Mouse (Mus musculus): Measurements from ENCODE around the gene Nup62. TPM values are rescaled to one million over a fixed set of nuclear protein-coding genes. Genes with fewer than 3 reads are reported as not detected.

Gene Nup62
- polyA plus RNA-seq (2012; ENCODE audit: insufficient read depth, low replicate concordance), result 59.4 and 135 TPM in 2 replicates

DNA sequence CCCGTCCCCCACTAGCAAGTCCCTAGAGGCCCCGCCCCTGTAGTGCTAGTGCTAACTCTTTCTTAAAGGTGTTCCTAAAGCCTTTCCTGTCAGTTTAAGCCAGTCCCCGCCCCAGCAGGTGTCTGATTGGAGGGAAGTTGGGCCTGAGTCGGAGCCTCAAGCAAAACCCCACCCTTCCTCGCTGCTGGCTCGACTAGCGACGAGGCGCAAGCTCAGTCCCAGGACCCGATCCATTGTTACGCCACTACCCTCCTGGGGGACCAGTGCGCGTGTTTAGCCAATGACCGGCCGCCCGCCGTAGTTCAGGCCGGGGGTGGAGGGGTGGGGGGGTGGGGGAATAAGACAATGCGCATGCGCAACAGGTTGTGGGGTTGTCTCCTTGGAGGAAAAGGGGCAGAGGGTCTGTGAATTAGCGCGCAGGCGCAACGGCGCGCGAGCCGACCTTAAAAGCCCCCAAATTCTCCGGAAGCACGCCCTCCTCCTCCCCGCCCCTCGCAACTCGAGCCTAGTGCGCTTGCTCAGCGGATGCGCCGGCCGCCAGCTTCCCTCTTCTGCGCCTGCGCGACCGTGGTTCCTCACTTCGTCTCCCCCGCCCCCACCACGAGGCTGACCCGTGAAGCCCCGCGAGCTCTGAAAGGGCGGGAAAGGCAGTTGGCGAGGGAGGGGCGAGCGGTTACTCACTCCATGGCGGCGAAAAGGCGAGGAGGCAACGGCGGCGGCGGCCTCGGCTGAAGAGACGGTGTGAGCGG, at the start of gene Nup62, which contains the start of gene Il4i1:
TSS of gene Nup62 (plus strand) at position 368 of the 749 bp plus-strand sequence.
TSS of gene Il4i1 (plus strand) at position 667 of the 749 bp plus-strand sequence.
- H3K9me3 ChIP-seq, result no peaks in the 10 kb centered on the region
- H3K36me3 ChIP-seq (replicated peaks; ENCODE audit: low read length), result peaks cover 66% of the 10 kb centered on the region
- TF ChIP-seq GATA1 (IDR thresholded peaks at IDR 0.05; ENCODE audit: borderline replicate concordance, low read length) (no peak), FLI1 (IDR thresholded peaks at IDR 0.05; ENCODE audit: low read length) (peak; percentile 26; the same call in 1 of the 2 replicates)
- peaks cover 67% of the 10 kb centered on the region for H3K4me1 ChIP-seq
- H3K27me3 ChIP-seq (replicated peaks), result no peaks in the 10 kb centered on the region
- H3K4me3 ChIP-seq (replicated peaks), result peak within 1 kb of the TSS; percentile 98

GRCm38 (mm10) chr7:44768129-44768528, 47.8 kb upstream of the Nup62 start:
- H3K27me3 ChIP-seq (replicated peaks), result no peaks in the 10 kb centered on the region
- H3K9me3 ChIP-seq, result no peaks in the 10 kb centered on the region
- no peak overlapping the region for H3K4me3 ChIP-seq (replicated peaks)
- H3K36me3 ChIP-seq (replicated peaks; ENCODE audit: low read length), result peaks cover 99% of the 10 kb centered on the region
- peaks cover 28% of the 10 kb centered on the region for H3K4me1 ChIP-seq
- no peak for TF ChIP-seq GATA1 (IDR thresholded peaks at IDR 0.05; ENCODE audit: borderline replicate concordance, low read length)
- TF ChIP-seq FLI1 (IDR thresholded peaks at IDR 0.05; ENCODE audit: low read length), result no peak

DNA sequence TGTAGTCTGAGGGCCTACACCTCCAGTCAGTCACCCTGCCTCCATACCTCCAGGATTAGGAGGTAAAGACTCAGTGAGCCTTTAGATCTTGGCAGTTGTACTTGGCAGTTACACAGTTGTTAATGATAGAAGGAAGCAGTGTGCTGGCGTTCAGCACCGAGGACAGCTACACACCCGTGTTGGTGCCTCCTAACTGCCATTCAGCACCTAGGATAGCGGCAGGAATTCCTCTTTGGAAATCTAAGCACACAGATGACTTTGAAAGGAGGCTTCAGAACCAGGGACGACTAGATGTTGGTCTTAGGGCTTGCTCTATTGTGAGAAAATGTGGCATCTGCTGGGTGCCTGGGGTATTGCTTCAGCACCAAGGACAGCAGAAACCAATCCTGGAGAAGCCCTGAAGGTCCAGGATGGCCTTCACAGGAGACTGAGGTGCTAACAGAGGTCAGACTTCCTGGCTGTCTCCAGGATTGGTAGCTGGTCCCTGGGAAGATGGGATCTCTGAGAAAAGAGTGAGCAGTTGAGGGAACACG, 45.8 kb upstream of the Nup62 start:
- Histone ChIP-seq H3K4me1 (peaks cover 30% of the 10 kb centered on the region), H3K4me3 (replicated peaks) (no peak overlapping the region), H3K27me3 (replicated peaks) (no peaks in the 10 kb centered on the region), H3K36me3 (replicated peaks; ENCODE audit: low read length) (peaks cover 99% of the 10 kb centered on the region), H3K9me3 (no peaks in the 10 kb centered on the region)
- TF ChIP-seq FLI1 (IDR thresholded peaks at IDR 0.05; ENCODE audit: low read length) (no peak), GATA1 (IDR thresholded peaks at IDR 0.05; ENCODE audit: borderline replicate concordance, low read length) (no peak)

GRCm38 (mm10) chr7:44772591-44773204, 43.2 kb upstream of the Nup62 start:
- peaks cover 96% of the 10 kb centered on the region for H3K36me3 ChIP-seq (replicated peaks; ENCODE audit: low read length)
- H3K27me3 ChIP-seq (replicated peaks), result no peaks in the 10 kb centered on the region
- peak overlapping the region; percentile 36 for H3K4me3 ChIP-seq (replicated peaks)
- no peaks in the 10 kb centered on the region for H3K9me3 ChIP-seq
- H3K4me1 ChIP-seq, result peaks cover 55% of the 10 kb centered on the region
- TF ChIP-seq FLI1 (IDR thresholded peaks at IDR 0.05; ENCODE audit: low read length) (no peak), GATA1 (IDR thresholded peaks at IDR 0.05; ENCODE audit: borderline replicate concordance, low read length) (no peak)

- H3K36me3 ChIP-seq (replicated peaks; ENCODE audit: low read length), result peaks cover 66% of the 10 kb centered on the region
- no peak for TF ChIP-seq GATA1 (IDR thresholded peaks at IDR 0.05; ENCODE audit: borderline replicate concordance, low read length)
- no peak for TF ChIP-seq FLI1 (IDR thresholded peaks at IDR 0.05; ENCODE audit: low read length)
- peaks cover 48% of the 10 kb centered on the region for H3K4me1 ChIP-seq
- no peaks in the 10 kb centered on the region for H3K9me3 ChIP-seq
- H3K27me3 ChIP-seq (replicated peaks), result no peaks in the 10 kb centered on the region
- peak overlapping the region; percentile 84 for H3K4me3 ChIP-seq (replicated peaks)
These were observed 38.9 kb upstream of the Nup62 start for GRCm38 (mm10) chr7:44776849-44777498.

- no peaks in the 10 kb centered on the region for H3K9me3 ChIP-seq
- TF ChIP-seq GATA1 (IDR thresholded peaks at IDR 0.05; ENCODE audit: borderline replicate concordance, low read length), result no peak
- H3K4me3 ChIP-seq (replicated peaks), result no peak overlapping the region
- peaks cover 36% of the 10 kb centered on the region for H3K36me3 ChIP-seq (replicated peaks; ENCODE audit: low read length)
- peaks cover 29% of the 10 kb centered on the region for H3K4me1 ChIP-seq
- H3K27me3 ChIP-seq (replicated peaks), result peaks cover 5% of the 10 kb centered on the region
These were observed 35.8 kb upstream of the Nup62 start for GRCm38 (mm10) chr7:44780101-44780500.

GRCm38 (mm10) chr7:44789531-44789930, 26.4 kb upstream of the Nup62 start:
- Histone ChIP-seq H3K9me3 (peaks cover 15% of the 10 kb centered on the region), H3K4me1 (peaks cover 62% of the 10 kb centered on the region), H3K36me3 (replicated peaks; ENCODE audit: low read length) (no peaks in the 10 kb centered on the region), H3K4me3 (replicated peaks) (peak overlapping the region; percentile 64), H3K27me3 (replicated peaks) (peaks cover 27% of the 10 kb centered on the region)
- TF ChIP-seq GATA1 (IDR thresholded peaks at IDR 0.05; ENCODE audit: borderline replicate concordance, low read length) (no peak), FLI1 (IDR thresholded peaks at IDR 0.05; ENCODE audit: low read length) (no peak)

GRCm38 (mm10) chr7:44790066-44790465, 25.8 kb upstream of the Nup62 start:
- no peaks in the 10 kb centered on the region for H3K36me3 ChIP-seq (replicated peaks; ENCODE audit: low read length)
- peaks cover 27% of the 10 kb centered on the region for H3K27me3 ChIP-seq (replicated peaks)
- TF ChIP-seq GATA1 (IDR thresholded peaks at IDR 0.05; ENCODE audit: borderline replicate concordance, low read length), result no peak
- TF ChIP-seq FLI1 (IDR thresholded peaks at IDR 0.05; ENCODE audit: low read length), result no peak
- no peak overlapping the region for H3K4me3 ChIP-seq (replicated peaks)
- peaks cover 62% of the 10 kb centered on the region for H3K4me1 ChIP-seq
- peaks cover 20% of the 10 kb centered on the region for H3K9me3 ChIP-seq

- no peak for TF ChIP-seq FLI1 (IDR thresholded peaks at IDR 0.05; ENCODE audit: low read length)
- no peak for TF ChIP-seq GATA1 (IDR thresholded peaks at IDR 0.05; ENCODE audit: borderline replicate concordance, low read length)
- peaks cover 15% of the 10 kb centered on the region for H3K27me3 ChIP-seq (replicated peaks)
- H3K4me3 ChIP-seq (replicated peaks), result peak overlapping the region; percentile 75
- H3K36me3 ChIP-seq (replicated peaks; ENCODE audit: low read length), result no peaks in the 10 kb centered on the region
- H3K4me1 ChIP-seq, result peaks cover 55% of the 10 kb centered on the region
- peaks cover 32% of the 10 kb centered on the region for H3K9me3 ChIP-seq
These were observed 23.1 kb upstream of the Nup62 start for GRCm38 (mm10) chr7:44792781-44793180.
